Comparison of ENCODE assay signal across 23 mouse cellular contexts in the genomic region with DNA sequence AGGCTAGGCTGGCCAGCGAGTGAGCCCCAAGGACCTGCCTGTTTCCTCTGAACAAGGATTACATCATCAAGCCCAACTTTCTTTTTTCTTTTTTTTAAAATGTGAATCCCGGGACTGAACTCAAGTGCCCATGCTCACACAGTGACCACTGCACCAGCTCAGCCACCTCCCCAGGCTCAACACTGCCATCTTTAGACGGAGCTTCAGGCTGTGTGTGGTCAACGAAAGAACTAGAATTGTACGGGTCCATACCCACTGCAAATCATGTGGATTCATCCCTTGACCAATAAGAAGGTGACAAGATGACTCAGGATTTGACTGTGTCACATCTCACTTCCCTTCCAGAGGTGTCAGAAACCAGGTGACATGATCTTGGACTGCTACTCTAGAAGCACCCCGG. TPM values are rescaled to one million over a fixed set of nuclear protein-coding genes. Genes with fewer than 3 reads are reported as not detected.
A peak's percentile ranks its signal among the peaks of the same experiment; 100 is the strongest.
DNase-seq lines count a peak whose midpoint lies in the region; ATAC-seq and TF ChIP-seq lines count a peak whose summit lies in the region.
"Had no signal": no experiment of that assay in that cellular context is flagged by ENCODE, and none has a peak within 500 bp of the region (broad histone marks: within the 10 kb centered on the region; RNA-seq: fewer than 3 reads in every experiment).

No protein-coding gene starts in this region.

- H3K27me3 ChIP-seq in cerebellum, adult 2 months (ENCODE audit: control insufficient read depth, insufficient read depth, low read length) = no peaks in the 10 kb centered on the region
- no peaks in the 10 kb centered on the region for H3K27me3 ChIP-seq in heart, postnatal 0 days (ENCODE audit: control insufficient read depth, insufficient read depth, low read length)
- no peaks in the 10 kb centered on the region for H3K27me3 ChIP-seq in lung, embryonic 14.5 days (ENCODE audit: insufficient read depth, low read length)
- H3K27me3 ChIP-seq: embryonic facial prominence, embryonic 15.5 days; midbrain, embryonic 15.5 days; neural tube, embryonic 13.5 days had no signal

- WGBS in cerebellum, adult 2 months = 69% methylated on average over 6 of the region's 6 CpGs
- 56% methylated on average over 6 of the region's 6 CpGs for WGBS in heart, postnatal 0 days
- WGBS in lung, embryonic 14.5 days = 53% methylated on average over 6 of the region's 6 CpGs

- TF ChIP-seq EP300 in heart, postnatal 0 days (IDR thresholded peaks at IDR 0.05; ENCODE audit: low read depth) = no peak

- H3K4me3 ChIP-seq in cerebellum, adult 2 months (replicated peaks; ENCODE audit: insufficient read depth, low read depth, low read length) = no peak overlapping the region
- no peak overlapping the region for H3K4me3 ChIP-seq in heart, postnatal 0 days (ENCODE audit: low read depth, low read length)
- no peak overlapping the region for H3K4me3 ChIP-seq in lung, embryonic 14.5 days (ENCODE audit: low read depth, low read length)
- H3K4me3 ChIP-seq: embryonic facial prominence, embryonic 15.5 days; heart, embryonic 12.5 days; hindbrain, embryonic 13.5 days; liver, embryonic 13.5 days; midbrain, embryonic 15.5 days; myocyte; neural tube, embryonic 13.5 days had no signal

- no peak overlapping the region for H3K27ac ChIP-seq in cerebellum, adult 2 months (ENCODE audit: insufficient read depth, low read length)
- H3K27ac ChIP-seq in heart, postnatal 0 days (ENCODE audit: low read depth) = no peak overlapping the region
- no peak overlapping the region for H3K27ac ChIP-seq in lung, embryonic 14.5 days (ENCODE audit: low read depth)
- H3K27ac ChIP-seq: embryonic facial prominence, embryonic 15.5 days; hindbrain, embryonic 13.5 days; liver, embryonic 13.5 days; midbrain, embryonic 15.5 days; neural tube, embryonic 13.5 days had no signal

- no peak for DNase-seq in cerebellum, adult 2 months
- DNase-seq in cerebellum, postnatal 36 days = no peak
- DNase-seq in heart, postnatal 0 days (ENCODE audit: low spot score) = no peak
- DNase-seq in heart, adult 8-10 months (ENCODE audit: low spot score) = no peak
- no peak for DNase-seq in lung, embryonic 14.5 days
- DNase-seq in lung, postnatal 25 days (ENCODE audit: low spot score) = no peak
- no peak for DNase-seq in T-cell, adult 2 months (ENCODE audit: low spot score)
- DNase-seq: kidney, adult 9 months; liver, embryonic 13.5 days had no signal

- H3K9me3 ChIP-seq in heart, postnatal 0 days (replicated peaks; ENCODE audit: control insufficient read depth, low read length) = no peaks in the 10 kb centered on the region
- H3K9me3 ChIP-seq in lung, embryonic 14.5 days (ENCODE audit: low read depth, low read length) = no peaks in the 10 kb centered on the region
- H3K9me3 ChIP-seq: embryonic facial prominence, embryonic 15.5 days; heart, embryonic 12.5 days; hindbrain, embryonic 13.5 days; liver, embryonic 13.5 days; midbrain, embryonic 15.5 days; neural tube, embryonic 13.5 days had no signal

- no peak overlapping the region for H3K4me2 ChIP-seq in heart, postnatal 0 days (ENCODE audit: low read depth, low read length)
- no peak overlapping the region for H3K4me2 ChIP-seq in lung, embryonic 14.5 days
- H3K4me2 ChIP-seq: embryonic facial prominence, embryonic 15.5 days; heart, embryonic 12.5 days; hindbrain, embryonic 13.5 days; liver, embryonic 13.5 days; midbrain, embryonic 15.5 days; neural tube, embryonic 13.5 days had no signal

- H3K4me1 ChIP-seq in cerebellum, adult 2 months (ENCODE audit: control insufficient read depth, insufficient read depth, low read length) = no peaks in the 10 kb centered on the region
- H3K4me1 ChIP-seq in heart, postnatal 0 days (ENCODE audit: control insufficient read depth, insufficient read depth) = no peaks in the 10 kb centered on the region
- no peaks in the 10 kb centered on the region for H3K4me1 ChIP-seq in lung, embryonic 14.5 days (ENCODE audit: insufficient read depth)
- H3K4me1 ChIP-seq: embryonic facial prominence, embryonic 15.5 days; liver, embryonic 13.5 days had no signal

- no peaks in the 10 kb centered on the region for H3K36me3 ChIP-seq in heart, postnatal 0 days (replicated peaks; ENCODE audit: control insufficient read depth, insufficient read depth, low read length)
- H3K36me3 ChIP-seq in lung, embryonic 14.5 days (ENCODE audit: insufficient read depth) = no peaks in the 10 kb centered on the region
- H3K36me3 ChIP-seq: embryonic facial prominence, embryonic 15.5 days; heart, embryonic 12.5 days; hindbrain, embryonic 13.5 days; liver, embryonic 13.5 days; midbrain, embryonic 15.5 days; neural tube, embryonic 13.5 days had no signal

- TF ChIP-seq CTCF in cerebellum, adult 2 months (IDR thresholded peaks at IDR 0.05; ENCODE audit: borderline replicate concordance, insufficient read depth, low read depth, low read length) = peak; percentile 38; the same call in 1 of the 2 replicates
- peak; percentile 25; the same call in 1 of the 2 replicates for TF ChIP-seq CTCF in heart, postnatal 0 days (IDR thresholded peaks at IDR 0.05; ENCODE audit: low read depth)
- 0 out of 2 replicates have a peak, but pooled peaks have one; percentile 10 for TF ChIP-seq CTCF in lung, embryonic 14.5 days (IDR thresholded peaks at IDR 0.05; ENCODE audit: low read depth)

- TF ChIP-seq POLR2A in cerebellum, adult 2 months (IDR thresholded peaks at IDR 0.05; ENCODE audit: borderline replicate concordance, insufficient read depth, low read length) = no peak

- H3K9ac ChIP-seq in heart, postnatal 0 days (replicated peaks; ENCODE audit: low read depth, low read length) = no peak overlapping the region
- H3K9ac ChIP-seq in lung, embryonic 14.5 days = no peak overlapping the region
- H3K9ac ChIP-seq: embryonic facial prominence, embryonic 15.5 days; heart, embryonic 12.5 days; hindbrain, embryonic 13.5 days; liver, embryonic 13.5 days; midbrain, embryonic 15.5 days; neural tube, embryonic 13.5 days had no signal

- ATAC-seq in heart, postnatal 0 days (ENCODE audit: insufficient read depth, low read depth) = no peak
- ATAC-seq in lung, embryonic 14.5 days (ENCODE audit: insufficient read depth) = no peak
- ATAC-seq: CD4-positive, CD25-positive, alpha-beta regulatory T cell, adult 4 months; inflammation-experienced regulatory T-cells, adult 6 months had no signal

RNA-seq across cellular contexts. Expression of gene Abcc8, which starts 24.9 kb away (rescaled TPM):
- polyA plus RNA-seq in cerebellum, adult 2 months (2012; rRNA removed) = 57.1 and 64.5 TPM in 2 replicates
- total RNA-seq in heart, postnatal 0 days (2014; rRNA removed; ENCODE audit: low replicate concordance) = 46.7 and 54.9 TPM in 2 replicates
- 28.1 and 29.6 TPM in 2 replicates for polyA plus RNA-seq in heart, postnatal 0 days (2015; fragmentation: Nextera tagmentation; extraction: Ambion mirVana)
- 10 to 100 TPM; 39.5 to 54.6 (median 45.7) TPM for total RNA-seq in heart, adult 8-10 months (2022)
- polyA plus RNA-seq in lung, embryonic 14.5 days (2014; fragmentation: Nextera tagmentation; extraction: Ambion mirVana) = 0.32 and 0.64 TPM in 2 replicates
- total RNA-seq: granulocyte monocyte progenitor cell, adult 5-6 weeks; megakaryocyte-erythroid progenitor cell, adult 5-6 weeks had no signal
- polyA plus RNA-seq: CD4-positive, CD25-positive, alpha-beta regulatory T cell, adult 4 months; inflammation-experienced regulatory T-cells, adult 6 months had no signal

RNA-seq across cellular contexts. Expression of gene Ush1c, which starts 33.5 kb away (rescaled TPM):
- polyA plus RNA-seq in cerebellum, adult 2 months (2012; rRNA removed) = 0.13 and 0.16 TPM in 2 replicates
- total RNA-seq in heart, postnatal 0 days (2014; rRNA removed; ENCODE audit: low replicate concordance) = 1.3 and 5.5 TPM in 2 replicates
- polyA plus RNA-seq in heart, postnatal 0 days (2015; fragmentation: Nextera tagmentation; extraction: Ambion mirVana) = 1.9 and 2.7 TPM in 2 replicates
- total RNA-seq in heart, adult 8-10 months (2022) = 1 to 10 TPM; 3.8 to 6.9 (median 5.6) TPM
- 0.22 and 0.88 TPM in 2 replicates for polyA plus RNA-seq in lung, embryonic 14.5 days (2014; fragmentation: Nextera tagmentation; extraction: Ambion mirVana)
- total RNA-seq: granulocyte monocyte progenitor cell, adult 5-6 weeks; megakaryocyte-erythroid progenitor cell, adult 5-6 weeks had no signal
- polyA plus RNA-seq: CD4-positive, CD25-positive, alpha-beta regulatory T cell, adult 4 months; inflammation-experienced regulatory T-cells, adult 6 months; liver, embryonic 13.5 days; lung, adult 2 months; myocyte had no signal

RNA-seq across cellular contexts. Expression of gene Otog, which starts 36.0 kb away (rescaled TPM):
- polyA plus RNA-seq in cerebellum, adult 2 months (2012; rRNA removed) = 0.03 and 0.08 TPM in 2 replicates
- not detected in 2 replicates for total RNA-seq in heart, postnatal 0 days (2014; rRNA removed; ENCODE audit: low replicate concordance)
- not detected in 2 replicates for polyA plus RNA-seq in heart, postnatal 0 days (2015; fragmentation: Nextera tagmentation; extraction: Ambion mirVana)
- under 1 TPM; 0.03 to 0.06 (median 0.06) TPM for total RNA-seq in heart, adult 8-10 months (2022)
- not detected in 2 replicates for polyA plus RNA-seq in lung, embryonic 14.5 days (2014; fragmentation: Nextera tagmentation; extraction: Ambion mirVana)
- total RNA-seq: adrenal gland, postnatal 4 days; granulocyte monocyte progenitor cell, adult 5-6 weeks; heart, postnatal 14 days; megakaryocyte-erythroid progenitor cell, adult 5-6 weeks had no signal
- polyA plus RNA-seq: CD4-positive, CD25-positive, alpha-beta regulatory T cell, adult 4 months; forebrain, embryonic 14.5 days; heart, embryonic 12.5 days; inflammation-experienced regulatory T-cells, adult 6 months; liver, embryonic 13.5 days; lung, adult 2 months; midbrain, embryonic 15.5 days; neural tube, embryonic 13.5 days had no signal

Comparison
In these comparisons a context has a peak if more than half of its experiments do, and no peak if none do; other contexts are left out.
1. RNA of gene Abcc8, which starts 24.9 kb away (polyA plus RNA-seq): 57.1 to 64.5 TPM in cerebellum, adult 2 months and 28.1 to 29.6 TPM in heart, postnatal 0 days; 0.32 to 0.64 TPM in lung, embryonic 14.5 days; every median in the first group is over 10 times any median in the second.
2. Peak in every context shown above with its lines, with median percentiles within 50 percentile points of each other: CTCF ChIP-seq.